Mouse (Mus musculus) adrenal gland, adult 8-10 months (tissue): ENCODE measurements around the gene Ttyh1. TPM values are rescaled to one million over a fixed set of nuclear protein-coding genes. Genes with fewer than 3 reads are reported as not detected.

Source experiments
- DNase-seq: peaks from one replicate; pipeline ENCODE4 v3.0.0; 2022
- total RNA-seq, 4 experiments: library from RNA; stranded (reverse); gene quantifications; 2 replicates each; pipeline ENCODE4 v1.2.4; 2022

Ttyh1 gene
- total RNA-seq, 4 experiments from 2014 or later = 0.80 to 2.0 (median 1.6) TPM

- no peak for DNase-seq
Observed at GRCm38 (mm10) chr7:4123732-4124131, 4.5 kb downstream of the Ttyh1 start.

DNA sequence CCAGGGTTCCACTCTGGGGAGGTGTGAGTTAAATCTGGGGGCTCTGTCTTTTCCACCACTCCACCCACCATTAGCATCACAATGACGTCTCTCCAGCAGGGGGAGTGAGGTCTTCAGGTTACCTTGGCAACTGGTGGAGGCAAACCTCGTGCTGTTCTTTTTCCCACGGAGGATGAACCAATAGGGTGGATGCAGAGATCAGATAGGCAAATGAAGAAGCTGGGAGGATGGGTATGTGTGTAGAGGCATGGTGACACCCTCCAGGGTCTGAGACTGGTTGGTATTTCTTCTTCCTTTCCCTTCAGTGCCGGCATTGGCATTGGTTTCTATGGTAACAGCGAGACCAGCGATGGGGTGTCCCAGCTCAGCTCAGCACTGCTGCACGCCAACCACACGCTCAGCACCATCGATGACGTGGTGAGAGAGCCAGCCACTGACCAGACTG lies 5.1 kb downstream of the Ttyh1 start:
- DNase-seq = no peak

GRCm38 (mm10) chr7:4124856-4125255 lies 5.6 kb downstream of the Ttyh1 start:
- DNase-seq = no peak

DNA sequence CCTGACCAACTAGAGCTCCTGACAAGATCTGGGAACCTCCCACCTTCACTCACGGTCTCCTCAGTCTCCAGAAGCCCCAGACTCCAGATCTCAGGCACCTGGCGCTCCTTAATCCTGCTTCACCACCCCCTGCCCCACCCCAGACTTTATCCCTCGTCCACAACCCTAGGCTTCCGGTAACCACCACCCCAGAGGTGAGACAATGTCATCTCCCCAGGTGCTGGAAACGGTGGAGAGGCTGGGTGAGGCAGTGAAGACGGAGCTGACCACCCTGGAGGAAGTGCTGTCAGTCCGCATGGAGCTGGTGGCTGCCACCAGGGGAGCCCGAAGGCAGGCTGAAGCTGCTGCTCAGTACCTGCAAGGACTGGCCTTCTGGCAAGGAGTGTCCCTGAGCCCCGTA lies 6.1 kb downstream of the Ttyh1 start:
- no peak for DNase-seq

DNA sequence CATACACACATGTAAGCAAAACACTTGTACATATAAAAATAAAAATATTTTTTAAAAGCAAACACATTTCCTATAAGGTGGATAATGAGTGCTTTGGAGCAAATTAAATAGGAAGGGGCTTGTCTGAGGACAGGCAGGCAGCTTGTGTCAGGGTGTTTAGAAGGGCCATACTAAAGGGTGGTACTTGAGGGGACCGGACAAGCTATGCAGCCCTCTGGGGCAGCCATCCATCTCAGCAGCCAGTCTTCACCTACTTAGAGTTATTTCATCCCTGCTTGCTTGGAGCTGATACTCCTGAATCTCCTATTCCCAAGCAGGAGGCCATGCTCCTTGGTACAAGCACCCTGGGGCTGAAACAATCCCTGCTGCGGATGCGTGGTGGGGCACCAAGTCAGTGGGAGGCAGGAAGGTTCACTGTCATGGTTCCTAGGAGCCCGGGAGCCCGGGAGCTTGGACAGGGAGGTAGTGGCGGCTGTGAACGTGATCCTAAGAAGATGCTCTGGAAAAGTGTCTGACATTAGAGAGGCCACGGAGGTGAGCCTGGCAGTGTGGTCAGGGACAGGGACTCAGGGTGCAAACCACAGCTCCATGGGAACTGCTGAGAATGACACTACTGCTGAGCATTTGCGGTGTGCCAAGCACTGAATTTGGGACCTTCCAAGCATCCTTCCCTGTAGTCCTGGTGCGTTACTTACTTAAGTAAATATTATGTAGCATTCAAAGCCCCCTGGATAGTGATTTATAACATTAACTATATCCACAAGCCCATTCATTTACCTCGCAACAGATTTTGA lies 8.0 kb downstream of the Ttyh1 start:
- DNase-seq = no peak

- DNase-seq = no peak
Observed at GRCm38 (mm10) chr7:4127894-4128293, 8.7 kb downstream of the Ttyh1 start.

DNA sequence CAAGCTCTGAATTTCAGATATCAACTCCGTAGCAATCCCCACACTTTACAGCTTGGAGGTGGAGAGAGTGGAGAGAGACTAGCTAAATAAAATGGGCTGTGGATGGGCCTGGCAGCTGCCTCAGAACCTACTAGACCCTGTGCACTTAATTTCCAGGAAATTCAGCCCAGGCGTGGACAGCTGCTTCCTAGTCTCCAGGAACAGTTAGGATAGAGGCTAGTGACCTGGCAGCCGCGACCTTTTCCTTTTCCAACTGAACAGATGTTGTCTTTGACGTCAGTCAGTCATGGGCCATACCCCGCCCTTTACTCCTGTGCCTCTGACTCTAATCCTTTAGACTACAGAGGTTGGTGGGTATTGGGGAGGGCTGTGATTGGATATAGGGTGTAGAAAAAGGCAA lies 9.7 kb downstream of the Ttyh1 start:
- DNase-seq = no peak

GRCm38 (mm10) chr7:4130686-4131452 lies 11.7 kb downstream of the Ttyh1 start:
- DNase-seq = no peak

GRCm38 (mm10) chr7:4131964-4132363 lies 12.8 kb downstream of the Ttyh1 start:
- no peak for DNase-seq

DNA sequence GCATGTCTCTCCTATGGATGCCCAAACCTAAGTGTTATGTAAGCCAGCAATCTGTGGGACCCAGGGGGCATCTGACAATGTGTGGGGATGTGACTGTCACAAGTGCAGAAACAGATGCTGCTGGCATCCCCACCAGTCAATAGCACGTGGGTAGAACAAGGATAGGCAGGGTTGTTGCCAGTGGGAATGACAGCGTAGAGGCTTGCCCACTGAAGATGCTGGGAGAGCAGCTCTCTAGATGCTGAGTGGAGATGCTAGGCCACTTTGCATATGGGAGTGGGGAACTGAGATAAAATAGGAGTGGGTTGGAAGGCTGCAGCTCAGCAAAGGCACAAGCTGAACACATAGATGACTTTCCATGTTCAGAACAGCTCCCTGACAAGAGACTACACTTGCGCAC lies 13.4 kb downstream of the Ttyh1 start:
- DNase-seq = no peak

GRCm38 (mm10) chr7:4132998-4133397 lies 13.8 kb downstream of the Ttyh1 start:
- DNase-seq = no peak

DNA sequence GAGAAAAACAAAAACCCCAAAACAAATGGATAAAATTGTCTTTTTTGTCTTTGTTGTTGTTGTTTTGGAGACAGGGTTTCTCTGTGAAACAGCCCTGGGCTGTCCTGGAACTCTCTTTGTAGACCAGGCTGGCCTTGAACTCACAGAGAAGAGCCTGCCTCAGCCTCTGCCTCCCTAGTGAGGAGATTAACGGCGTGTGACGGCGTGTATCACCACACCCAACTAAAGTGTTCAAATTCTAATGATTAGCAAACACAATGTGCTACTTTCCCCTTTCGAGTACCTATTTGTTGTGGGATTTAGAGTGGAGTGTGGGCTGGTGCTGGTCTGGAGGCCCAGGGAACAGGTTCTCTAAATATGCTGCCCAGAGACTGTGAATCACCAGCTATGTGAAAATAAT lies 15.7 kb downstream of the Ttyh1 start:
- DNase-seq = no peak

GRCm38 (mm10) chr7:4136404-4136770 lies 17.2 kb downstream of the Ttyh1 start:
- DNase-seq = no peak

GRCm38 (mm10) chr7:4136771-4137531 lies 17.7 kb downstream of the Ttyh1 start, which contains the start of gene Leng8:
TSS of gene Leng8 (plus strand) at chr7:4137039.
- peak; percentile 99 for DNase-seq

- DNase-seq = no peak
Observed at GRCm38 (mm10) chr7:4137746-4138145, 18.5 kb downstream of the Ttyh1 start.

GRCm38 (mm10) chr7:4138181-4138580 lies 19.0 kb downstream of the Ttyh1 start:
- DNase-seq = no peak

GRCm38 (mm10) chr7:4138671-4139070 lies 19.5 kb downstream of the Ttyh1 start:
- no peak for DNase-seq

DNA sequence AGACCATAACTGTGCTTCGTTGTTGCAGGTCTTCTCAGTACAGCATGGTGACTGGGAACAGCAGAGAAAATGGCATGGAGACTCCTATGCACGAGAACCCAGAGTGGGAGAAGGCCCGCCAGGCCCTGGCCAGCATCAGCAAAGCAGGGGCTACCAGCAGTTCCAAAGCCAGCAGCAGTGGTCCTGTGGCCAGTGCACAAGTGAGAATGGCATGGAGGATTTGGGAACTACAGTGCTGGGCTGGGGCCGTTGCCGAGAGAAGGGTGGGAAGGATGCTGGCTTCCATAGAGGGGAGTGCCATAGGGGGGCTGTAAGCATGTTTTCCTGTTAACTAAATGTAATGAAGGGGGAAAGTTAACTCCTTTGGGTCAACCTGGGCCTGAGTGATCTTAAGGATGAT lies 20.2 kb downstream of the Ttyh1 start:
- no peak for DNase-seq

DNA sequence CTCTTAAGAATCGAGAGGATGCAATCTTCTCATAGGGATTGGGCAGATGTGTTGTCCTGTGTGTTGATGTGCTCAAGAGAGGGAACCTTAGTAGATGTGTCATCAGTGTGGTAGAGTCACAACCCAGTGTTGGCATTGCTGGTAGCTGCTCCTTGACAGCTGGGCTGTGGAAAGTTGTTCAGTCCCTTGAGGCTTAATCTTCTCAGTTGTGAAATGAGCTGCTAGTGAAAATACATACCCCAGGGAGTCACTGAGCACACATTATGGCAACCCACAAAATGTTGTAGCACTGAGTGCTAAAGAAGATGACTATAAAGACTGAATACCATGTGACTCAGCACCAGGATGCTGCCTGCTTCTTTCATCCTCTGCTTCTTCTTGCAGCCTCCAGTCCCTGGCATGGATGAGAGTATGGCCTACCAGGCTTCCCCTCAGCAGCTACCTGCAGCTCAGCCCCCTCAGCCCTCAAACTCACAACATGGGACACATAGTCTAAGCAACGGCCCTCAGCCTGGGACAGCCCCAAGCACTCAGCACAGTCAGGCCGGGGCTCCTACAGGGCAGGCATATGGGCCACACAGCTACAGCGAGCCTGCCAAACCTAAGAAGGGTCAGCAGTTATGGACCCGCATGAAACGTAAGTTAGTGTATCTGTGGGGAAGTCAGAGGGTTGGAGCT lies 22.6 kb downstream of the Ttyh1 start:
- no peak for DNase-seq

- no peak for DNase-seq
Observed at GRCm38 (mm10) chr7:4142796-4143445, 23.7 kb downstream of the Ttyh1 start.

DNA sequence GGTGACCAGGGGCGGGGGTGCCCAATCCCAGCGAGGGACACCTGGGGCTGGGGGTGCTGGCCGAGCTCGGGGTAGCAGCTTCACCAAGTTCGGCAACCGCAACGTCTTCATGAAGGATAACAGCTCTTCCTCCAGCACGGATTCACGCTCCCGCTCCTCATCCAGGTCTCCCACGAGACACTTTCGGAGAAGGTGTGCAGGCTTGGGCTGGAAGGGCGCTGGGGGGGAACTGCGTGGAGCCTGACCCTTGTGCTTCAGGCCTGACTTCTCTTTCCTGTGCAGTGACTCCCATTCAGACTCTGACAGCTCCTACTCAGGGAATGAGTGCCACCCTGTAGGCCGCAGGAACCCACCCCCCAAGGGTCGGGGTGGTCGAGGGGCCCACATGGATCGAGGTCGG lies 24.3 kb downstream of the Ttyh1 start:
- DNase-seq = no peak

DNA sequence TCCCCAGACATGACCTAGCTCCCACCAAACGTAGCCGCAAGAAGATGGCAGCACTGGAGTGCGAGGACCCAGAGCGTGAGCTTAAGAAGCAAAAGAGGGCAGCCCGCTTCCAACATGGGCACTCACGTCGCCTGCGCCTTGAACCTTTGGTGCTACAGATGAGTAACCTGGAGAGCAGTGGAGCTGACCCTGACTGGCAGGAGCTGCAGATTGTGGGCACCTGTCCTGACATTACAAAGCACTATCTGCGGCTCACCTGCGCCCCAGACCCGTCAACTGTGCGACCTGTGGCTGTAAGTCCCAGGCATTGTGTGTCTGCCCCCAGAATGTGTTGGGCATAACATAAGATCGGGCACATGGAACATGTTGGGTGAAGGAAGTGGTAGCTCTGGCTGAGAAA lies 24.8 kb downstream of the Ttyh1 start:
- DNase-seq = no peak
